Mouse (Mus musculus): ENCODE data around the gene Eepd1.

Eepd1 gene

DNA sequence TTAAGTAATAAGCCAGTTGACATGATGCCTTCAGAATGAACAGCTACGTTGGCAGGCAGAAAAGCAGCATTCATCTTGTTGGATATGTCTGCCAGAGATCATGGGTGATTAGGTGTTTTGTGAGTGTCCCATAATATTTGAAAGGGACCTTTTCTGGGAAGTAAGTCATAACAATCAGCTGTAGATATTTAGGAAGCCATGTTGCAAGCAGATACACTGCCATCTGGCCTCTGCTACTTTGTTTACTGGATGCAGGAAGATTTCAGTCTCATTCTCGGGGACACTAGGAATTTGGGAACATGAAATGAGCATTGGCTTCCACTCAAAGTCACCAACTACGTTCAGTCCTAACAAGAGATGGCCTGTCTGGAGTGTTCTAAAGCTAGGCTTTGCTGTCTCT, 54.1 kb downstream of the Eepd1 start:
- DNase-seq (ENCODE audit: low spot score), result no peak

DNA sequence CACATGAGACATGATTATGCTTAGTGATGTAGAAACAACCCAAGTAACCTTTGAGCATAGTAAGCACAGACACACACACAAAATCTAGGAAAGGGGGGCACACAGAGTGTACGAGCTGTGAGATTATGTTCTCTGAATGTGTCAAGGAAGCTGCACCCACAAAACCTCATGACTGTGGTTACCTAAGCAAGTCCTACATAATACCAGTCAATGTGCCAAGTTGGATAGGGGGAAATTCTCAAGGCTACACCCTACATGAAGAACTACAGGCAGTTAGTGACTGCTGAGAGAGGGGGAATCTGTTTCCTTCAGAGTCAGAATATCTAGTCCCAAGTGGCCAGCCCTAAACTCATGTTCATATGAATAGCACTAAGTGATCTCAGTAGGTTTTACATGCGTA, 58.1 kb downstream of the Eepd1 start:
- DNase-seq (ENCODE audit: low spot score), result peak; percentile 39

DNA sequence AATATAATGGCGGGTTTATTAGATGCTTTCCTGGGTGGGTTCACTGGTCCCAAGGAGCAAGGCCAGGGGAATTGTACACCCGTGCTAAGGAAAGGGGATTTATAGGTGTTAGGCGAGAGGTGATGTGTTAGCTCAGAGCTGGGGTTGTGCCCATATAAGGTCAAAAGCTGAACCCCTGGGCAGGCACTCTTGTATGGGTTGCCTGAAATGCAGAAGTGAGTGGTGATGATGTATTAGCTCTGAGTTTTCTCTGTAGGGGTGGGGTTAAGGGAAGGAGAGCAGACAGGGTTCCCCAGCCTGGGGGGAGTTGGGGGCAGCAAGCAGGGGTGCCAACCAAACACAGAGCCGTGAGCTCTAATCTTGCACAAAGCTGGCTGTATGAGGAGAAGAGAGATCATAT, 60.0 kb downstream of the Eepd1 start:
- DNase-seq (ENCODE audit: low spot score), result no peak

DNA sequence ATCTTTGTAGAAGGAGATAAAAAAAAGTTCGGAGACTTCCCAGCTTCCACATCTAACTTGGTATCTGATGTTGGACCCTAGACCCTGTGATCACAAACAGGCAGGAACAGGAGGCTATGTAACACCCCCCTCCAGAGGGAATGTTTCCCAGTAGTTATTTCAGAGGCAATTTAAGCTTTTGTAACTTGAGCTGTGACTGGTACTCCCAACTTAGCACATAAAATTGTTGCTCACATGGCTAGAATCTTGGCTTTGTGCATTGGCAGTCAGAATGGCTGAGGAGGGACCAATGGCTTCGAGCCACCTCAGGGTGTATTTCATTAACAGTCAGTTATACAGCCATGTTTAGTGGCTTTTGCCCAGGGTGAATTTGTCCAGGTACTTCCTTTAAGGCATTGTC, 63.9 kb downstream of the Eepd1 start:
- DNase-seq (ENCODE audit: low spot score), result peak; percentile 57

DNA sequence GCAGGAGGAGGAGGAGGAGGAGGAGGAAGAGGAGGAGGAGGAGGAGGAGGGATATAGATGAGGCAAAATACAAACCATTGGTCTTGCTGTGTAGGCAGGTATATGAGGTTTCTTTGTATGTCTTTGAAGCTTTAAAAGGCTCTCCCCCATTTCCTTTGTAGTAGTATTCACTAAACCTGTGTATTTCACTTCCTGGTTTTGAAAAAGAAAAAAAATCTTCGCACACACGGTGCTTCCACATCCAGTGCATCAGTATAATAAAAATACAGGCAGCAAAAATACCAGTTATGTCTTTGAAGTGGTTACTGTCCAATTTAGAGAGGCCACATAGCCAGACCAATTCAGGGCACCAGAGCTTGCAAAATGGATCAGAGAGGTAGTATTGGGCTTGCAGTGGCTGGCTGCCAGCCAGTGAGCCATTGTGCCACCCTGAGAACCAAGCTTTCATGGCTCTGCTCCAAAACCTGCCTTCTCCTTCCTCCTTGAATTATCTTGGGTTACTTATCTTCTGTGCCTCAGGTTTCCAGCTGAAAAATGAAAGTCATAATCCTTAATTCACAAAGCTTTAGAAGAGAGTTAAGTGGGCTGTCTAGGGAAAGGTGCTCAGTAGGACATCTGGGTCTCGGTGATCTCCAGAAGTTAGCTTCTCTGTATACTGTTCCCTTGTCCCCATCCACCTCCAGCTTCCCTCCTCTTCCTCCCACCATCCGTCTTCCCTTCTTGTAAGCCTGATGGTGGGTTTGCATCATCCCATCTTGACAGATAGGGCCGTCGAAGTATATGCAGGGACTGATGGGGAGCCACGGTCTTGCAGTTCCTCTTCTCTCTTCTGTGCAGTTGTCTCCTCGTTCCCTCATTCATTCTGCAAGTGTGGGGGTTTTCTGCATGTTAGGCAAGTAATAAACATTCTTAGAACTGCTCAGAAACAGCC, 68.0 kb downstream of the Eepd1 start:
- DNase-seq (ENCODE audit: low spot score), result no peak

DNA sequence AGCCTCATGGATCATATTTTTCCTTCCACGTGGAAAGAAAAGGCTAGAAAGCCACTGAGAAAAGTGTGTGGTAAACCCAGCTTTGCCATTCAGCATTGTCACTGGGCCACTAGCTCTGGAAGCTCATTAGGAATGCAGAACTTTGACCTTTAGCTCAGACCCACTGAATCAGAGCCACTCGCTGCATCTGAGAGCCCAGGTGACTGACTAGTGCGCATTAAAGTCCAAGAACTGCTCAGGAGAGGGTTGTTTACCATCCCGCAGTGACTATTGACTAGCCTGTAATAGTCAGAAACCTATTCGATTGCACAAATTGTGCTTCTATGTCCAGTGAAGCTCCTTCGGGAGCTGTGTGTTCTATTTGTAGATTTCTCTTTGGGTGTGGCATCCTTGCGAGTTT, 68.8 kb downstream of the Eepd1 start:
- no peak for DNase-seq (ENCODE audit: low spot score)

DNA sequence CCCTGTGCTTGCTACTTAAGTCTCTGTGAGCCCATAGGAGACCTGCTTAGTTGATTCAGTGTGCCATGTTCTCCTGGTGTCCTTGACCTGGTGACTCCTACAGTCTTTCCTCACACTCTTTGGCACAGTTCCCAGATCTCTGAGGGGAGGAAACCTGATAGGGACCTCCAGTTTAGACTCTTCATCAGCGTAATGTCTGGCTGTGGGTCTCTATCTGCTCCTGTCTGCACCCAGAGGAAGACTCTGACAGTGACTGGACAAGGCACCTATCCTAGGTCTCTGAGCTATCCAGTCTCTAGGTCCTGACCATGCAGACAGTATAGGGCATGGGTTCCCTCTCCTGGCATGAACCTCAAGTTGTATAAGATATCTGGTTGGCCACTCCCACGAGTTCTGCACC, 71.2 kb downstream of the Eepd1 start:
- no peak for DNase-seq (ENCODE audit: low spot score)

DNA sequence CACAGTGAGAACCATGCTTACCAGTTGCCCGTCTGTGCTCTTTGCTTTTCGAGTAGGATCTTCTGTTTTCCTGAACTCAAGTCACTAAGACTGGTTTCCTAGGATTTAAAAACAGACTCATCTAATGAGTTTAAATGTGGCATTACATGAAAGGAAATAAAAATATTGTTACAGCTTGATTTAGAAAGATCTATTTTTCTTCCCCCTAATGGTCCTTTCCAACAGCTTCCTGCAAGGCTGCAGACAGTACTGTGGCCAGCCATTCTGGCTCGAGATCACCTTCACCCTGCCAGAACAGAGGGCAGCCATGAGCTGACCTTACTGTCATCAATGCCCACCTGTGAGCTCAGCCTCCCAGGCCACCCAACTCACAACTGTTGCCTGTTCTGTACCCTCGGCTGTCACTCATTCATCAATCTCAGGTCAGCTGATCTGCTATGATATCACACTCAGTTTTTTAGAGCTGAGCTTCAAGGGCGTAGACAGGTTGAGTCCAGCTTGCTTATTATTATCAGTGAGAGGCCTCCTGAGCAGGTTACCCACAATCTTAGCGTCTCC, 73.0 kb downstream of the Eepd1 start:
- DNase-seq (ENCODE audit: low spot score), result no peak

DNA sequence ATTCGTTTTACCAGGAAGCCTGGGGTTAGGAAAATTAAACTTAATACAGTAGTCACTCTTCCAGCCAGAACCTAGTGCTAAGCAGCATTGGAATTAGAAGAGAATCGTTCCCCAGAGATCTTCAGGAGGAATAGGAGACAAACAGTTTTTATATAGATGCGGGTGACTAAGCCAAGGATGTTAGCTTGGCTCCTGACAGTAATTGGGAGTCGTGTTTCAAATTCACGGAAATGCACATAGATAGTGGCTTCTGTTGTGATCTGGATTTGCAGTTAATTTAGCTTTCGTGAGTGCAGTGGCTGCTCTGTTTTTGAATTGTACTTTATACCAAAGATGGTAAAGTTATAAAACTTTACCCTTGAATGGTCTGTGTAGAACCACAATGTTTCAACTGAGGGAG, 73.9 kb downstream of the Eepd1 start:
- no peak for DNase-seq (ENCODE audit: low spot score)

DNA sequence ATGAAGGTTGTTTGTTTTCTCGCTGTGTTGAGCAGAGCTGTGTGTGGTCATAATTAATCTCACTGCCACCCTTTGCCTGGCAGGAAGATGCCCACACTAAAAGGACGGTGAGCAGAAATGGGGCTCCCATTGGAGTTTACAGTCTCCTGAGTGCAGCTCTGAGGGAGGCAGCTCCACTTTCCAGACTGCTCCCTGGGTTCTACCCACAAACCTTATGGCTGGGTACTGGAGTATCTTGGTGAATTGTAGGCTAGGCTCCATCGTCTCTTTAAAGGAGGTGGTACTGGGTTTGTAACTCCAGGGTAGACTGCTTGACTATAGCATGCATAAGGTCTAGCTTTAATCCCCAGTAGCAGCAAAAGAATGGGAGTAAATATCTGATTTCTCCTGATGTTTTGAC, 74.7 kb downstream of the Eepd1 start:
- no peak for DNase-seq (ENCODE audit: low spot score)

DNA sequence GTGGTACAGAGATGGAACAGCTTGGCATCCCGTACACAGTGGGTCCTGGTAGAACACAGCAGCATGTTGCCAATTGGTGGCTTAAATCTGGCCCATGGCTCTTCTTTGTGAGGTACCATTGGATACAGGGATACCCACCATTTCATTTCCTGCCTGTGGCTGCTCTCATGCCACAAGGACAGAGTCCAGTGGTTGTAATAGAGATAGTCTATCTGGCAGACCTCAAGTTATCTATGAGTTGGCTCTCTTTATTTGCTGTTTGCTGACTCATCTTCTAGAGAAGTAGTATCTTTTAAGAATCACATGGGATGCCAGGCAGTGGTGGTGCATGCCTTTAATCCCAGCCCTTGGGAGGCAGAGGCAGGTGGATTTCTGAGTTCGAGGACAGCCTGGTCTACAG, 76.0 kb downstream of the Eepd1 start:
- no peak for DNase-seq (ENCODE audit: low spot score)

DNA sequence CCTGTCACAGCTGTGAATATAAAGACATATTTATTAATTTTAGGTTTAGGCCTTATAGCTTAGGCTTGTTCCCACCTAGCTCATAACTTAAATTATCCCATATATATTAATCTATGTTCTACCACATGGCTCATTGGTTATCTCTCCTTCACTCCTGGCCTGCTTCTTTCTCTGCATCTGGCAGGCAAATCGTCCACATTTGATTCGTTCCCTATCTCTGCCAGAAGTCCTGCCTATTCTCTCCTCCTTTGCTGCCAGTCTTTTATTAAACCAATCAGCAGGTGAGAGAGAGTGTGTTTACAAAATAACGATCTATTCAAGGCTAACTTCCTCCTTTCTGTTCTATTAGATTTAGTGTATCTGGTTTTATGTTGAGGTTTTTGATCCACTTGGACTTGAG, 77.5 kb downstream of the Eepd1 start:
- no peak for DNase-seq (ENCODE audit: low spot score)

DNA sequence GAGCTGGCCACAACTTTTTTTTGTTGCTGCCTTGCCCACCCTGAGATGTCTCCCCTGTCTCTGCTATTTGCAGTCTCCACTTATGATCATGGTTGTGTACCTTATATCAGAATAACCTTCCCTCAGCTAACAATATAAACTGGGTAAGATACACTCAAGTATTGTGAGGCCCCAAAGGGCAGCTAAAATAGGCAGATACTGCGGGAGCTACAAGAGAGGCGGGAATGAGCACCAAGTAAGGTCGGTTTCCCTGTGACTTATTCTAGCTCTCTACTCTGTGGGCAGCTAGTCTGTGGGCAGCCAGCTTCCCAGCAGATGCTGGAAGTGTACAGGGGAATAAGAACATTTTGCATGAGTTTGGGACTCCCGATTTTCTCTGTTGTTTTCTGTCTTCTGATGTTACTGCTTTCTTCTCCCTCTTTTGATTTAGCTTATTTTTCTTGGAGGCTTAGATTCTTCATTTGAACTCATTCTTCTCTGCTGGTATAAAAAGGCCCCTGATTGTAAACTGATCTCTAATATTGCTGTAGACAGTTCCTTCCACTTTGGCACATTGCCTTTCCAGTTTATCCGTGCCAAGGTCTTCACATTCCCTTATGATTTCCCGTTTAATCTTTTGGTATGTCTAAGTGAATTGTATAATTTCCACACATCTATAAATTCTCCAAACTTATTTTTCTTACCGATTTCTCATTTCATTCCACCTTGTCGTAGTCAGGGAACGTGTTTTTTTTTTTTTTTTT, 78.8 kb downstream of the Eepd1 start:
- DNase-seq (ENCODE audit: low spot score), result peak; percentile 6

DNA sequence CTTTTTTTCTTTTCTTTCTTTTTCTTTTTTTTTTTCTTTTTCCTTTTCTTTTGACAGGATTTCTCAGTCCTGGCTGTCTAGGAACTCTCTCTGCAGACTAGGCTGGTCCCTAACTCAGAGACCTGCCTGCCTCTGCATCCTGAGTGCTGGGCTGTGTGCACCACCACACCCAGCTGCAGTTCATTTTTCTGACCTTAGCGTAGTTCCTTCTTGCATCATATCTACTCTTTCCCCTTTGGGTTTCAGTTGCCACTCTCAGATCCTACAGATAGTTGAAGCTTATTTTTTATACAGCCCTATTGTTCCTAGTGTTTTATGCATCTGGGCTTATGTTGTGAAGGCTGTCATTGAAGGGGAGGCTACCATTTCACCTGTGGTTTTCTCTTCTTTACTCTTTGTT, 79.8 kb downstream of the Eepd1 start:
- DNase-seq (ENCODE audit: low spot score), result no peak

DNA sequence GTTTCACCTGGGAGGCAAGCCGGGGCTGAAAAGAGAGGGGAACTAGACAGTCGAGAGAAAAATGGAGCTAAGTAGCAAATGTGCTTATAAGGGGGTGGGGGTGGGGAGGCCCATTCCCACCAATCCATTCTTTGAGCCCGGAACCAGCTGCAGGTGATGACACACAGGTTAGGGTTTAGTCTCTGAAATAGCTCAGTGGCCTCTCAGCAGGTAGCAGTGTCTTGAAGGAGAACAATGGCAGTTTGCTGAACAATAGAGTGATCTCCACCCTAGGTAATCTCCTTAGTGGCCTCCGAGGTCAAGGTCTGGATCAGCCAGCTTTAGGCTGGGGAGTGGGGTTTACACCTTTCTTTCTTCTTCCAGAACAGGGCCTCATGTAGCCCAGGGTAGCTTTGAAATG, 82.5 kb downstream of the Eepd1 start:
- DNase-seq (ENCODE audit: low spot score), result no peak

DNA sequence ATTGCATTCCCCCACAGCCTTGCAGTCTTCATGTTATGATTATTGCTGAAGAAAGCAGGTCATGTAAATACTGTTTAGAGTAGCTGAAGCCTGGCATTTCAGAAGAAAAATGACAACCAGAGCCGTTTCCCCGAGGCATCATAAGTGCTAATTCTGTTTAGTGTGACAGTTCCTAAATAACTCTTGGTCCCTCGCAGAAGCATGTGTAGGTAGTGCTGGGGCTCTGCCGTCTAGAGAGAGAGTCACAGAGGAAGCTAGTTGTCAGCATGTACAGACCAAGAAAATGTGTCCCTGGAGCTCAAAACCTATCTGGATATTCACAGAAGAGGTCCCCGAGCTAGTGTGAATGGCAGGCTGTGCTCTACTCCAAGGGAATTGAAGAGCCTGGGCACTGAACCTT, 85.7 kb downstream of the Eepd1 start:
- DNase-seq (ENCODE audit: low spot score), result no peak

DNA sequence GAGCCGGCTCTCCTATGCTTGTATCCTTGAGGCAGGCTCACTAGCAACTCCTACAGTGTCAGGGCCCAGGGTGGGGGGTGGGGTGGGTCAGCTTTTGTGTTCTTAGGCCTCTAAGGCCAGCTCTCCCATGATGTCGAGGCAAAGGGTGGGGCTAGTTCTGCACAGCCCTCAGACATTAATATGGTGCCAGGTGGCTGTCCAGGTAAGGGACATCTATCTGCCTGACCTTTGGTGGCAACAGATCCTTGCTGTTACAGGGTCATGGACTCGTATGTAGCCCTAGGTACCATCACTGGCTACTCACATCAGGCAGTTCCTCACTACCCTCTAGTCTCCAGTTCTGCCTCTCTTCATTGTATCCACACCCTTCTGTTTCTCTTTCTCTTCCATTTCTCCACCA, 87.4 kb downstream of the Eepd1 start:
- no peak for DNase-seq (ENCODE audit: low spot score)

DNA sequence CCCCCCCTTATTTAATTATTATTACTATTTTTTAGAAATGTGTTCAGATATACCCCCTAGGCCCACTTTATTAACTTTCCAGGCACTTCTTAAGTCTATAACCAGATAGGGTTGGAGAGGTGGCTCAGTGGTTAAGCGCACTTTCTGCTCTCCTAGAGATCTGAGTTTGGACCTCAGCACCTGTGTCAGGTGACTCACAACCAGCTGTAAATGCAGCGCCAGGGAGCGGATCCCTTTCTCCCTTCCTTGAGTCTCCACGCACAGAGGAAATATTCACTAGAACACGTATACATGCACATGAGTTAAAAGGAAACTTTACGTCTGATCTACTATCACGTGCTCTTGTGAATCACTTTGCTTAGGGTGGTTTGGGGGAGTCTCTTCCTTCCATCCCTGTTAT, 88.7 kb downstream of the Eepd1 start:
- no peak for DNase-seq (ENCODE audit: low spot score)

DNA sequence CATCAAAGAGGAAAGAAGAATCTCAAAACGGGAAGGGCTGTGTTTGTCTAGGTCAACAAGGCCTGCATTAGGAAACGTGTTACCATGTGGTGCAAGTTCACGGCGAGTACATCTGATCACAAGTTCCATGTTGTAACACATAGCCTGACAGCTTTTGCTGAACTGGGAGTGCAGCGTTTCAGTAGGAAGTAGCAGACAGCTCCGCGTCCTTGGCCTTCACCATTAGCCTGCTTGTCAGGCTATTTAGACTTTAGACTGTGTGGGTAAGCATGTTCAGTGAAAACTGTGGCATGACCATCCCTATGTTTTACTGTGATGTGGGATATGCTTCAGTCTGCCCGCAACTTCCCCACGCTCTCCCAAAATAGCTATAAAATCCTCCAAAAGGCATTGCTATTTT, 89.1 kb downstream of the Eepd1 start:
- no peak for DNase-seq (ENCODE audit: low spot score)

DNA sequence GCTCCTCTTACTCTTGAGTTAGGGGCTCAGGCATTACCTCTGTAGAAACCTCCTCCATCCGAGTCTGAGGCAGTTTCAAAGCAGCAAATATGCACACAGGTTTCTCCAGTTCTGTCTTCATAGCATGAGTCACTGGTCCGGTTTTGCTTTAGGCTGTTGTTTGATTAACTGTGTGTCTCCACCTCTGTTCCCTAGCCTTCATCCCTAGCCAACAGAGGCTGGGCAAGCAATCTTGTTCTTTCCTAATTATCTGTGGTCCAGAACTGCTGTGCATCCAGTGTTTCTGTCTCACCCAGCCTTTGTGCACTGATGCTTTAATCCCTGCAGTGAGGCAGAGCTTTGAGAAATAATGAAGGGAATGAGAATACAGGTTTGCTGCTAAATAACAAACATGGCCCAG, 90.0 kb downstream of the Eepd1 start:
- DNase-seq (ENCODE audit: low spot score), result no peak

DNA sequence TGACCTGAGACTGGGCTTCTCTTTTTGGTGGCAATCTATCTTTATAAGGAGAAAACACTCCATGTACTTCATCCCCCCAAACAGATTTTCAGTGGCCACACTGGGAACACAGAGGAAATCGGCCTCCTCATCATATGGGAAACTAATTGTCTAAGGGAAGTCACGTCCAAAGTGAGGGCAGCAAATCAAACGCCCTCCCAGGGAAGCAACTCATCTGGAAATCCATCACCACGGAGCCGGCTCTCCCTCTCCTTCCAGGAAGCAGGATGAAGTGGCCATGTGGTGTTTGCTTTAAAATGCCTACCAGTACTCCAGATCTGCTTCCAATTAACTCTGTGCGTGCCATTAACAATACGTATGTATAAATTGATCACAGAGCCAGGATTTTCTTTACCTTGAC, 92.4 kb downstream of the Eepd1 start:
- no peak for DNase-seq (ENCODE audit: low spot score)

DNA sequence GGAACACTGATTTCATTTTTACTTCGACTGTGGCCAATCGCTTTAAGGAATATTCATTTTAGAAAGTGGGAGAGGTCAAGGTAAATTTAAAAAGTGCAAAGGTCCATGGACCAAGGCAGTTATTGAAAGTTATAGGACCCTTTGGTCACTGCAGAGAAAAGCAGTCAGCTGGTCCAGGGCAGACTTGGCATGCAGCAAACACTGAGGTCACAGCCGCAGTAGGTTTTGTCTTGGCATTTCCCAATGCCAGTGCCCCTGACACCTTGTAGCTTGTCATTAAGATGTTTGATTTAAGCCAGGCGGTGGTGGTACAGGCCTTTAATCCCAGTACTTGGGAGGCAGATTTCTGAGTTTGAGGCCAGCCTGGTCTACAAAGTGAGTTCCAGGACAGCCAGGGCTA, 92.8 kb downstream of the Eepd1 start:
- DNase-seq (ENCODE audit: low spot score), result no peak
